Mouse (Mus musculus) G1E-ER4 (cell line): ENCODE results near the gene Arhgap29. TPM values are rescaled to one million over a fixed set of nuclear protein-coding genes. Genes with fewer than 3 reads are reported as not detected.

ENCODE experiments used
- GATA1 ChIP-seq: IDR thresholded peaks from one replicate; pipeline ENCODE4 v1.8.0; 2012; ENCODE audit warnings: low read length, inconsistent platforms
- polyA plus RNA-seq: library from polyadenylated mRNA; stranded (reverse); fragments of >175 nt; gene quantifications from 2 replicates; pipeline ENCODE4 v1.2.3, GENCODE M21; 2012

The Arhgap29 gene
- polyA plus RNA-seq, 1 experiment, result not detected

- TF ChIP-seq GATA1, result no peak
Measured at GRCm38 (mm10) chr3:122064556-122065410, 112.4 kb downstream of the Arhgap29 start.

Other genes with a start within 250 kb of the Arhgap29 start
- not detected in 2 replicates for gene F3, start 229.0 kb upstream of the Arhgap29 start, polyA plus RNA-seq
- 40.8 and 49.2 TPM in 2 replicates for gene Abcd3, start 137.2 kb upstream of the Arhgap29 start, polyA plus RNA-seq
- gene Abca4, start 91.9 kb downstream of the Arhgap29 start, polyA plus RNA-seq, result 0.01 and 0.03 TPM in 2 replicates